Mouse (Mus musculus): ENCODE data around the gene Klf11.

DNA sequence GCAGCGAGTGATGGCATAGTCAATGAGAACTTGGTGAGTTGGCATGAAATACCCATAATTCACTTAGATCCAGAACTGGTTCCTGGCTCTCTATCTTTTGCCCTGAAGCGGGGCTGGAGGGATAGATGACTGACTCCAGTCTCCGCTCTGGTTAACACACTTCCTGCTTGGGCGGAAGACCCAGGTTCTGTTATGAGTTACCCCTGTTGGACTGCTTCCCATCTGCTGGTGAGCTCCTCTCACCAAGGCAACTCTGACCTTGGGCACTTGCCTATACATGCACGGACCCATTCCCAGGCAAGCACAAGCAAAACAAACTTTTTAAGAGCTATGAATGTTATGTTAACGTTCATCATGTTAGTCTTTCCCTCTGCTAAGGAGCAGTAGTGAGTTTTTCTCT lies 58.3 kb downstream of the Klf11 start:
- TF ChIP-seq POLR2A (IDR thresholded peaks at IDR 0.05; ENCODE audit: borderline replicate concordance, extremely low read depth, insufficient read depth, insufficient read length, poor library complexity, severe bottlenecking) (no peak), CTCF (IDR thresholded peaks at IDR 0.05; ENCODE audit: borderline replicate concordance, extremely low read depth, insufficient read depth, insufficient read length) (no peak)
